Comparison of ENCODE assay signal across 15 mouse cellular contexts in the genomic region with DNA sequence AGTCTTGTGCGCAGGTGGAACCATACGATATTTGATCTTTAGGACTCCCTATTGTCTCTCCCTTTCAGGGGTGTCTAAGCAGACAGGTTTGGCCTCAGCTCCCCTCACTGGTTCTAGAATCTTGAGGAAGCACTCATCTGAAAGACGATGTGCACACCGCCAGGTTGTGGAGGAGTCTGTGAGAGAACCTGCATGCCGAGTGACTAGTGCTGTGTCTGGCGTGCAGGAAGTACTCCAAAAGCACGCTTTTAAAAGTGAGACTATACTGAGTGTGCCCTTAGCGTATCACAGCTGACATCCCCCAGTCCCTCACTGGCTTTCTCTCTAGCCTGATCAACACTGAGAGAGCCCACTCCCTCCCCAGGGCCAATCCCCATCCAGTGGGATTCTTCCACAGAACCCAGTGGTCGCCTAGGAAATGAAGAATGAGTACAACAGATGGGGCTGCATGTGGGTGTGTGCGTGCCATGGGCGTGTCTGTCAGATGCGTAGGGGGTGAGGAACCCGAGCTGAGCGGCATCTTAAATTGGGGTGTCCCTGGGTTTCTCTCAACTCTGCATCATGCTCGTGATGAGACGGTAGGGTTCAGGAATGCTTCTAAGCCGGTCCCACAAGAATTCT. TPM values are rescaled to one million over a fixed set of nuclear protein-coding genes. Genes with fewer than 3 reads are reported as not detected.
DNase-seq lines count a peak whose midpoint lies in the region; ATAC-seq and TF ChIP-seq lines count a peak whose summit lies in the region.
"Had no signal": no experiment of that assay in that cellular context is flagged by ENCODE, and none has a peak within 500 bp of the region (broad histone marks: within the 10 kb centered on the region; RNA-seq: fewer than 3 reads in every experiment).

No protein-coding gene starts in this region.

- no peak overlapping the region for H3K9ac ChIP-seq in forebrain, embryonic 13.5 days
- H3K9ac ChIP-seq in hindbrain, postnatal 0 days (replicated peaks; ENCODE audit: low read length) = no peak overlapping the region
- no peak overlapping the region for H3K9ac ChIP-seq in neural tube, embryonic 12.5 days
- H3K9ac ChIP-seq: liver, embryonic 13.5 days had no signal

- H3K4me1 ChIP-seq in forebrain, embryonic 13.5 days = peaks cover 48% of the 10 kb centered on the region
- H3K4me1 ChIP-seq in hindbrain, postnatal 0 days (ENCODE audit: insufficient read depth, low read length) = peaks cover 7% of the 10 kb centered on the region
- peaks cover 30% of the 10 kb centered on the region for H3K4me1 ChIP-seq in neural tube, embryonic 12.5 days
- H3K4me1 ChIP-seq: liver, embryonic 13.5 days had no signal

- peak overlapping the region; percentile 33; the same call in 1 of the 2 replicates for H3K4me2 ChIP-seq in forebrain, embryonic 13.5 days
- no peak overlapping the region for H3K4me2 ChIP-seq in hindbrain, postnatal 0 days (ENCODE audit: low read depth, low read length)
- peak overlapping the region; percentile 13; the same call in 1 of the 2 replicates for H3K4me2 ChIP-seq in neural tube, embryonic 12.5 days (replicated peaks)
- H3K4me2 ChIP-seq: liver, embryonic 13.5 days had no signal

- ATAC-seq in forebrain, embryonic 13.5 days = peak; percentile 54; the same call in 1 of the 2 replicates
- ATAC-seq in hindbrain, postnatal 0 days = peak; percentile 64
- ATAC-seq in neural tube, embryonic 12.5 days (ENCODE audit: low FRiP score, low read depth) = peak; percentile 89
- ATAC-seq: activated CD4-positive, CD25-positive, alpha-beta regulatory T cell, adult 4 months had no signal

- whole genome bisulfite sequencing in forebrain, embryonic 13.5 days = 26% methylated on average over 17 of the region's 17 CpGs
- WGBS in hindbrain, postnatal 0 days = 32% methylated on average over 17 of the region's 17 CpGs
- WGBS in neural tube, embryonic 12.5 days = 56% methylated on average over 17 of the region's 17 CpGs

- no peaks in the 10 kb centered on the region for H3K9me3 ChIP-seq in forebrain, embryonic 13.5 days (replicated peaks)
- H3K9me3 ChIP-seq in hindbrain, postnatal 0 days (ENCODE audit: low read length) = no peaks in the 10 kb centered on the region
- H3K9me3 ChIP-seq in neural tube, embryonic 12.5 days = no peaks in the 10 kb centered on the region
- H3K9me3 ChIP-seq: liver, embryonic 13.5 days had no signal

- peaks cover 20% of the 10 kb centered on the region; the same call in 1 of the 2 replicates for H3K27me3 ChIP-seq in forebrain, embryonic 13.5 days
- H3K27me3 ChIP-seq in hindbrain, postnatal 0 days (ENCODE audit: insufficient read depth, low read length) = 0 out of 2 replicates have a peak, but pooled peaks cover 5% of the 10 kb centered on the region
- H3K27me3 ChIP-seq in neural tube, embryonic 12.5 days (replicated peaks) = no peaks in the 10 kb centered on the region
- H3K27me3 ChIP-seq: liver, embryonic 13.5 days had no signal

- no peak overlapping the region for H3K4me3 ChIP-seq in forebrain, embryonic 13.5 days
- H3K4me3 ChIP-seq in hindbrain, postnatal 0 days (ENCODE audit: low read length) = no peak overlapping the region
- H3K4me3 ChIP-seq in neural tube, embryonic 12.5 days = no peak overlapping the region
- H3K4me3 ChIP-seq: erythroblast, embryonic 14.5 days; liver, embryonic 13.5 days had no signal

- no peaks in the 10 kb centered on the region for H3K36me3 ChIP-seq in forebrain, embryonic 13.5 days (ENCODE audit: poor library complexity, severe bottlenecking)
- H3K36me3 ChIP-seq in hindbrain, postnatal 0 days (ENCODE audit: insufficient read depth, low read length) = no peaks in the 10 kb centered on the region
- H3K36me3 ChIP-seq in neural tube, embryonic 12.5 days = no peaks in the 10 kb centered on the region
- H3K36me3 ChIP-seq: liver, embryonic 13.5 days had no signal

- DNase-seq in embryo, embryonic 11 days = peak; percentile 45
- DNase-seq in hindbrain, postnatal 0 days (ENCODE audit: low spot score) = peak; percentile 45
- DNase-seq in lung, postnatal 36 days = no peak
- DNase-seq in cerebellum, postnatal 14 days = no peak
- DNase-seq in heart, postnatal 36 days = no peak
- DNase-seq: cerebellum, adult 2 months; liver, embryonic 13.5 days; retina, postnatal 1 day had no signal

- intact Hi-C loops in heart, postnatal 36 days (cut with DNase I) = no loop called here

- no peak for TF ChIP-seq CTCF in hindbrain, postnatal 0 days (IDR thresholded peaks at IDR 0.05; ENCODE audit: low read depth)

- peak overlapping the region; percentile 36; the same call in 1 of the 2 replicates for H3K27ac ChIP-seq in forebrain, embryonic 13.5 days
- no peak overlapping the region for H3K27ac ChIP-seq in hindbrain, postnatal 0 days
- H3K27ac ChIP-seq in neural tube, embryonic 12.5 days = no peak overlapping the region
- H3K27ac ChIP-seq: liver, embryonic 13.5 days had no signal

RNA-seq across cellular contexts. Expression of a gene that starts 37.1 kb away (rescaled TPM):
- not detected in 2 replicates for polyA plus RNA-seq in forebrain, embryonic 13.5 days (2015; fragmentation: Nextera tagmentation; extraction: Ambion mirVana)
- total RNA-seq in hindbrain, postnatal 0 days (2014; rRNA removed) = not detected in 2 replicates
- not detected in 2 replicates for polyA plus RNA-seq in hindbrain, postnatal 0 days (2015; fragmentation: Nextera tagmentation; extraction: Ambion mirVana)
- not detected in 2 replicates for polyA plus RNA-seq in neural tube, embryonic 12.5 days (2016; fragmentation: Nextera tagmentation; extraction: Ambion mirVana)
- total RNA-seq in heart, postnatal 36 days (2021) = not detected
- total RNA-seq: heart, adult 8-10 months; megakaryocyte-erythroid progenitor cell, adult 5-6 weeks had no signal
- polyA plus RNA-seq: erythroblast, embryonic 14.5 days; large intestine, adult 2 months; liver, embryonic 13.5 days had no signal

Comparison
In these comparisons a context has a peak if more than half of its experiments do, and no peak if none do; other contexts are left out.
1. DNase-seq: peak in embryo, embryonic 11 days (single experiment) and hindbrain, postnatal 0 days (single experiment); none in lung, postnatal 36 days (single experiment), cerebellum, postnatal 14 days (0 of 2) and heart, postnatal 36 days (0 of 2).
2. Peak in every context shown above with its lines, with median percentiles within 50 percentile points of each other: ATAC-seq.